8 mouse cellular contexts compared by ENCODE assay signal in the genomic region with DNA sequence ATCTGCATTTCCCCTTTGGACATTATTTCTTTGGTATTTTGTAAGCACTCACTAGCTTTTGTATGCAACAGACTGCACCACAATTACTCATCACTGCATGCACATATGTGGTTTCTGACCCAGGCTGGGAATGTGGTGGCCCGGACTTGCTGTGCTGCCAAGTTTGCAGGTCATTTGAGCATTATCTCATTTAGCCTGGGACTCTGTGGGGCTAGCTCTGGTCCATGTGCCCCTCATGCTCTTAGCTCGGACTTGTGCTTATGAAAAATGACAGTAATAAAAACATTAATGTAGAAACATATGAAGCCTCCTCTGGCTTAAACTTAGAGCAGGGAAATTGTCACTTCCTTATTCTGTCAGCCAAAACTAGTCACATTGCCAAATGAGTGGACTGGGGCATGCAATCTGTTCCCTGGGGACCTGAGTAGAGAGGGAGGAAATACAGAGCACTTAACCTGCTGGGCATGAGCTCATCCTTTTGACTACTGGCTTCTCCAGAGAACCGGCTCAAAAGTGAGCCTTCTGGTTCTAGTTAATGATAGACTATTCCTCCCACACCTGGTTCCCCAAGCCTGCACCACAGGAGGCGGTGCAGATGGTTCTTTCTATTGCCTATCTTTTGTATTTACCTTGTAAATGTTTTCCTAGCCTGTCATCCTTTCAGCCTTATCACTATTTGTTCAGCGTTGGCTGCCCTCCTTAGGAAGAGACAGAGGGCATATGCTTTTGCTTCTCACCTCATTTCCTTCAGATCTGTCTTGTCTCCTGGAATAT. TPM values are rescaled to one million over a fixed set of nuclear protein-coding genes. Genes with fewer than 3 reads are reported as not detected.
DNase-seq lines count a peak whose midpoint lies in the region; ATAC-seq and TF ChIP-seq lines count a peak whose summit lies in the region.

No protein-coding gene starts in this region.

- no peak for TF ChIP-seq CTCF in liver, postnatal 0 days (IDR thresholded peaks at IDR 0.05; ENCODE audit: low read depth)
- TF ChIP-seq CTCF in forebrain, postnatal 0 days (IDR thresholded peaks at IDR 0.05; ENCODE audit: low read depth) = no peak

- H3K9ac ChIP-seq in intestine, embryonic 16.5 days (ENCODE audit: low read depth, low read length) = no peak overlapping the region
- no peak overlapping the region for H3K9ac ChIP-seq in liver, postnatal 0 days (replicated peaks)
- no peak overlapping the region for H3K9ac ChIP-seq in stomach, embryonic 14.5 days (replicated peaks; ENCODE audit: low read depth, low read length)
- no peak overlapping the region for H3K9ac ChIP-seq in forebrain, postnatal 0 days

- TF ChIP-seq EP300 in liver, postnatal 0 days (IDR thresholded peaks at IDR 0.05; ENCODE audit: low read depth) = no peak

- ATAC-seq in intestine, embryonic 16.5 days = peak; percentile 96
- ATAC-seq in liver, postnatal 0 days = peak; percentile 92
- peak; percentile 84 for ATAC-seq in stomach, embryonic 14.5 days (ENCODE audit: insufficient number of reproducible peaks, insufficient read depth, low FRiP score, low read depth)
- ATAC-seq in forebrain, postnatal 0 days = no peak

- peak; percentile 11 for DNase-seq in left cerebral cortex, postnatal 4 days
- no peak for DNase-seq in left cerebral cortex, postnatal 36 days (ENCODE audit: low spot score in 2 of 2)
- peak; percentile 85 for DNase-seq in cerebellum, adult 11-12 months
- DNase-seq in liver, postnatal 0 days = peak; percentile 45
- no peak for DNase-seq in forebrain, postnatal 0 days
- no peak for DNase-seq in right cerebral cortex, postnatal 4 days

- intact Hi-C loops in left cerebral cortex, postnatal 4 days (cut with DNase I) = no loop called here
- intact Hi-C loops in left cerebral cortex, postnatal 36 days (cut with DNase I) = no loop called here

- H3K4me1 ChIP-seq in intestine, embryonic 16.5 days (ENCODE audit: control insufficient read depth, insufficient read depth, low read length) = peaks cover 14% of the 10 kb centered on the region
- H3K4me1 ChIP-seq in liver, postnatal 0 days (ENCODE audit: insufficient read depth) = peaks cover 24% of the 10 kb centered on the region
- peaks cover 8% of the 10 kb centered on the region for H3K4me1 ChIP-seq in stomach, embryonic 14.5 days (ENCODE audit: control insufficient read depth, insufficient read depth, low read length)
- no peaks in the 10 kb centered on the region for H3K4me1 ChIP-seq in forebrain, postnatal 0 days (ENCODE audit: insufficient read depth)

- peak overlapping the region; percentile 78 for H3K27ac ChIP-seq in intestine, embryonic 16.5 days (ENCODE audit: low read length)
- H3K27ac ChIP-seq in liver, postnatal 0 days (ENCODE audit: low read depth) = peak overlapping the region; percentile 85
- peak overlapping the region; percentile 40; the same call in 1 of the 2 replicates for H3K27ac ChIP-seq in stomach, embryonic 14.5 days (ENCODE audit: low read length)
- no peak overlapping the region for H3K27ac ChIP-seq in forebrain, postnatal 0 days (ENCODE audit: low read depth, low read length)

- no peaks in the 10 kb centered on the region for H3K27me3 ChIP-seq in intestine, embryonic 16.5 days (replicated peaks; ENCODE audit: control insufficient read depth, insufficient read depth, low read length)
- no peaks in the 10 kb centered on the region for H3K27me3 ChIP-seq in liver, postnatal 0 days (ENCODE audit: insufficient read depth, low read length)
- H3K27me3 ChIP-seq in stomach, embryonic 14.5 days (ENCODE audit: control insufficient read depth, insufficient read depth, low read length) = no peaks in the 10 kb centered on the region
- H3K27me3 ChIP-seq in forebrain, postnatal 0 days (ENCODE audit: insufficient read depth, low read length) = no peaks in the 10 kb centered on the region

- 36% methylated on average over 5 of the region's 5 CpGs for WGBS in intestine, embryonic 16.5 days
- WGBS in liver, postnatal 0 days (ENCODE audit: insufficient replicate concordance) = 18% methylated on average over 5 of the region's 5 CpGs
- WGBS in stomach, embryonic 14.5 days = 48% methylated on average over 5 of the region's 5 CpGs
- WGBS in forebrain, postnatal 0 days = 77% methylated on average over 5 of the region's 5 CpGs

- H3K4me3 ChIP-seq in intestine, embryonic 16.5 days (ENCODE audit: low read length) = no peak overlapping the region
- H3K4me3 ChIP-seq in liver, postnatal 0 days (ENCODE audit: low read depth, low read length) = peak overlapping the region; percentile 3; the same call in 1 of the 2 replicates
- H3K4me3 ChIP-seq in stomach, embryonic 14.5 days (ENCODE audit: low read depth, low read length) = no peak overlapping the region
- no peak overlapping the region for H3K4me3 ChIP-seq in forebrain, postnatal 0 days (ENCODE audit: low read depth, low read length)

- no peaks in the 10 kb centered on the region for H3K9me3 ChIP-seq in intestine, embryonic 16.5 days (ENCODE audit: control insufficient read depth, low read length)
- H3K9me3 ChIP-seq in liver, postnatal 0 days (ENCODE audit: low read length) = no peaks in the 10 kb centered on the region
- no peaks in the 10 kb centered on the region for H3K9me3 ChIP-seq in stomach, embryonic 14.5 days (ENCODE audit: control insufficient read depth, low read depth, low read length)
- H3K9me3 ChIP-seq in forebrain, postnatal 0 days (ENCODE audit: low read length) = no peaks in the 10 kb centered on the region

- H3K36me3 ChIP-seq in intestine, embryonic 16.5 days (ENCODE audit: control insufficient read depth, insufficient read depth, low read length) = peaks cover 4% of the 10 kb centered on the region; the same call in 1 of the 2 replicates
- peaks cover 6% of the 10 kb centered on the region; the same call in 1 of the 2 replicates for H3K36me3 ChIP-seq in liver, postnatal 0 days (replicated peaks; ENCODE audit: insufficient read depth, low read length)
- H3K36me3 ChIP-seq in stomach, embryonic 14.5 days (ENCODE audit: control insufficient read depth, insufficient read depth, low read length) = peaks cover 5% of the 10 kb centered on the region
- H3K36me3 ChIP-seq in forebrain, postnatal 0 days (ENCODE audit: insufficient read depth) = peaks cover 4% of the 10 kb centered on the region; the same call in 1 of the 2 replicates

- H3K4me2 ChIP-seq in intestine, embryonic 16.5 days (ENCODE audit: low read depth, low read length) = no peak overlapping the region
- H3K4me2 ChIP-seq in liver, postnatal 0 days (ENCODE audit: low read depth, low read length) = peak overlapping the region; percentile 49
- H3K4me2 ChIP-seq in stomach, embryonic 14.5 days (replicated peaks; ENCODE audit: low read depth, low read length) = no peak overlapping the region
- no peak overlapping the region for H3K4me2 ChIP-seq in forebrain, postnatal 0 days (ENCODE audit: low read depth)

RNA-seq across cellular contexts. Expression of gene Mrpl1, which starts 12.7 kb away (rescaled TPM):
- total RNA-seq in left cerebral cortex, postnatal 4 days (2021) = 10 to 100 TPM; 15.7 to 16.5 TPM
- 10 to 100 TPM; 11.5 to 16.1 TPM for total RNA-seq in left cerebral cortex, postnatal 36 days (2021)
- polyA plus RNA-seq in intestine, embryonic 16.5 days (2015; fragmentation: Nextera tagmentation; extraction: Ambion mirVana) = 25.6 and 26.3 TPM in 2 replicates
- polyA plus RNA-seq in liver, postnatal 0 days (2015; fragmentation: Nextera tagmentation; extraction: Ambion mirVana) = 14.6 and 15.1 TPM in 2 replicates
- 21.2 and 21.5 TPM in 2 replicates for polyA plus RNA-seq in stomach, embryonic 14.5 days (2014; fragmentation: Nextera tagmentation; extraction: Ambion mirVana)
- 14.8 and 21.8 TPM in 2 replicates for total RNA-seq in forebrain, postnatal 0 days (2014; rRNA removed)
- polyA plus RNA-seq in forebrain, postnatal 0 days (2015; fragmentation: Nextera tagmentation; extraction: Ambion mirVana) = 10.9 and 11.8 TPM in 2 replicates

RNA-seq across cellular contexts. Expression of gene Cnot6l, which starts 58.0 kb away (rescaled TPM):
- 10 to 100 TPM; 68.5 to 72.6 TPM for total RNA-seq in left cerebral cortex, postnatal 4 days (2021)
- total RNA-seq in left cerebral cortex, postnatal 36 days (2021) = 10 to 100 TPM; 59.9 to 86.1 TPM
- polyA plus RNA-seq in intestine, embryonic 16.5 days (2015; fragmentation: Nextera tagmentation; extraction: Ambion mirVana) = 13.0 and 13.3 TPM in 2 replicates
- 10.5 and 12.6 TPM in 2 replicates for polyA plus RNA-seq in liver, postnatal 0 days (2015; fragmentation: Nextera tagmentation; extraction: Ambion mirVana)
- 25.5 and 31.8 TPM in 2 replicates for polyA plus RNA-seq in stomach, embryonic 14.5 days (2014; fragmentation: Nextera tagmentation; extraction: Ambion mirVana)
- 22.6 and 24.0 TPM in 2 replicates for total RNA-seq in forebrain, postnatal 0 days (2014; rRNA removed)
- polyA plus RNA-seq in forebrain, postnatal 0 days (2015; fragmentation: Nextera tagmentation; extraction: Ambion mirVana) = 8.3 and 16.2 TPM in 2 replicates

Comparison
In these comparisons a context has a peak if more than half of its experiments do, and no peak if none do; other contexts are left out.
1. DNase-seq: peak in left cerebral cortex, postnatal 4 days (single experiment), cerebellum, adult 11-12 months (single experiment) and liver, postnatal 0 days (single experiment); none in left cerebral cortex, postnatal 36 days (0 of 2), forebrain, postnatal 0 days (single experiment) and right cerebral cortex, postnatal 4 days (single experiment).